Mouse (Mus musculus) CD4-positive, CD25-positive, alpha-beta regulatory T cell, adult 2 months (primary cell): ENCODE data around the gene Numbl.

Source experiments
- DNase-seq: peaks from one replicate; pipeline ENCODE4 v3.0.0-alpha.2; 2012; ENCODE audit warnings: low read depth, low spot score

Gene Numbl

GRCm38 (mm10) chr7:27323001-27323400 lies 64.8 kb downstream of the Numbl start:
- no peak for DNase-seq

DNA sequence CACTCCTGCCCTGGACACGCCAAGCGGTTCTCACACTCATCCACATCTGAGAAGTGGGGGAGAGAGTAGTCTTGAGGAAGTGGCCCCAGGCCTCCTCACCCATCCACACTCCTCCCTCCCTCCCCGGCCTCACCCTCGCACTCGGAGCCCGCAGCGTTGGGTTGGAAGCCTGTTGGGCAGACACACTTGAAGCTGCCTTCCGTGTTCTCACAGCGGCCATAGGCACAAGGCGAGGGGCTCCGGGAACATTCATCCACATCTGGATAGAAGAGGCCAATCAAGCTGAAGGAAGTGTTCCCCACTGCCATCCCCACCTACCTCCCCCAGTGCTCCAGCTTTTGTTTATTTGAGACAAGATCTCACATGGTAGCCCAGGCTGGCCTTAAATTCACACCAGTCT lies 65.9 kb downstream of the Numbl start:
- DNase-seq = no peak

DNA sequence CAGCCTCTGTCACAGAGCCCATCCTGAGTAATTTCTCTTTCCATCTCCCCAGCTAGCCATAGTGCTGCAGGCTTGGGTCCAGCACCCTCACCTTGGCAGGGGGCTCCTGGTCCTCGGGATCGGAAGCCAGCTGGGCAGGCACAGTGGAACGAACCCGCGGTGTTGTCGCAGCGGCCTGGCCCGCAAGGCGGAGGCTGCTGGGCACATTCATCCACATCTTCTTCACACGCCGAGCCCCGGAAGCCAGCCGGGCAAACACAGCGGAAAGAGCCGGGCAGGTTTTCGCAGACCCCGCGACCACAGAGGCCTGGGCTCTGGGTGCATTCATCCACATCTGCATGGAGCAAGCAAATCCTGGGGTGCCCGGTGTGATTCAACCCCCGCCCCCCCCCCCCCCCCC lies 66.7 kb downstream of the Numbl start:
- no peak for DNase-seq

DNA sequence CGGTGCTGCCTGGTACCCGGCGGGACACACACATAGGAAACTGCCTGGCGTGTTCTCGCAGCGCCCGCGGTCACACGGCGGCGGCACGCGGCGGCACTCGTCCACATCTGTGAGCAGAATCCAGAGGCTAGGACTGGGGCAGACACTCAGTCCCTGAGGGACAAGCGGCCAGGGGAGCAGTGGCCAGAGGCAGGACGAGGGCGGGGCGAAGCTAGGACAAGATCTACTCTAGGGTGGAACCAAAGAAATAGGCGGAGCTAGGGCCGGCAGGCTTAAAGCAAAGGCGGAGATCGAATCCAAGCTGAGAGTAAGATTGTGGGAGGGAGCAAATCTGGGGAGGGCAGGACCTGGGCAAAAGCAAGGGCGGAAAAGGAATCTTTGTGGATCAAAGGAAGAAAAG lies 67.5 kb downstream of the Numbl start:
- peak; percentile 41 for DNase-seq

GRCm38 (mm10) chr7:27326101-27326880 lies 68.1 kb downstream of the Numbl start:
- no peak for DNase-seq

DNA sequence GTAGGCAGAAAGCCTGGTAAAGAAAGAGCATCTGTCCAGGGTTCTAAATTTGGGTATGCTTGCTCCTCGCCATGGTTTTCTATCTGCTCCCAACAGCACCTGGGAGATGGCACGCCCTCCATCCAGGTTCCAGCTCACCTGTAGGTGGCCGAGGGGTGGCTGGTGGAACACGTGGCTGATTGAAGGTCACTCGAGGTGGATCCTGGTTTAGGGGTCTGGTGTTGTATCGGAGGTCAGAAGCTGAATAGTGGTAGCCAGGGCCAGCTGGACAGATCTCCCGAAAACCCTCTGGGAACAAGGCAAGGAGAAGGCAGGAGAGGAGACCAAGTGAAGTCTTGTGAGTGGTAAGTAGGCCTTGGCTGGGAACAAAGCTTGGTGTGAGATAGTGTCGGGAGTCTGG lies 69.3 kb downstream of the Numbl start:
- DNase-seq = no peak

- no peak for DNase-seq
Observed at GRCm38 (mm10) chr7:27328161-27328560, 69.9 kb downstream of the Numbl start.

GRCm38 (mm10) chr7:27328648-27329047 lies 70.4 kb downstream of the Numbl start:
- DNase-seq = peak; percentile 22

GRCm38 (mm10) chr7:27329326-27329947 lies 71.2 kb downstream of the Numbl start:
- peak; percentile 93 for DNase-seq

GRCm38 (mm10) chr7:27329981-27330380 lies 71.7 kb downstream of the Numbl start:
- DNase-seq = no peak

DNA sequence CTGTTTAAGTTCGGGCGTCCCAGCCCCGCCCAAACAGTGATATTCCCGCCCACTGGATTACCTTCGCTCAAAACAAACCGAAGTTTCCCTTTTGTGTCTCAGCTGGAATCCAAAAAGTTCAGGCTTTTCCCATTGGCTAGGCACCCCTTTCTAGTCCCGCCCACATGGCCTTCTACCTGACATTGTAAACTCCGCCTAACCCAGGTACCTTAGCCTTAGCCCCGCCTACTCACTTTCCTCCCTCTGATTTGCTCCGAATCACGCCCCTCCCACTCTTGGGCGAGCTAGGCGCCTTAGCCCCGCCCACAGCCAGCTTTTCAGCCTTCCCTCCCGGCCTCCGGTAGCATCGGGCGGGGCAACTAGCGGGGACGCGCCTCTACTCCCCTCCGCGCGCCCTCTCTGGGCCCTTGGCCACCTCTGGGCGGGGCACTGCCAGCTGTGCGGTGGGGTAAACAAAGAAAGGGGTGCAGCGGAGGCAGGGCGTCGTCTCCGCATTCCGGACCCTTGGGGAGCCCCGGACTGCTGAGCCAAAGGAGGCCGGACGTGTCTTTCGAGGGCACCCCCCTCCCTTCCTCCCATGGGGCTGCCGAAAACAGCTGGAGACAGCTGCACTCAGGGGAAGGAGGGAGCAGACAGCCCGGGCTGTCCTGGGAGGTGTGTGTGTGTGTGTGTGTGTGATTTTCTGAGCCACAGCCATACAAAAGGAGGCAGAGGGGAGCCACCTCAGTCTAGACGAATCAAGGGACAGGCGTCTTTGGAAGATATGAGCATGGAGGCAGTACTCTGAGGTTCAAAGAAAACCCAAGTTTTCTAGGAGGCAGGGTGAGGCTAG lies 72.7 kb downstream of the Numbl start:
- peak; percentile 92 for DNase-seq

GRCm38 (mm10) chr7:27331541-27331851 lies 73.3 kb downstream of the Numbl start:
- DNase-seq = no peak
